Mouse (Mus musculus): ENCODE data around the gene Rab30.

Rab30 gene

GRCm38 (mm10) chr7:92799665-92800595, 58.5 kb downstream of the Rab30 start:
- DNase-seq (ENCODE audit: low spot score) = no peak

GRCm38 (mm10) chr7:92802158-92802557, 60.8 kb downstream of the Rab30 start:
- DNase-seq (ENCODE audit: low spot score) = no peak

- no peak for DNase-seq (ENCODE audit: low spot score)
Observed at GRCm38 (mm10) chr7:92803191-92803590, 61.8 kb downstream of the Rab30 start.

GRCm38 (mm10) chr7:92804919-92805668, 63.7 kb downstream of the Rab30 start:
- no peak for DNase-seq (ENCODE audit: low spot score)

- DNase-seq (ENCODE audit: low spot score) = no peak
Observed at GRCm38 (mm10) chr7:92806512-92807188, 65.2 kb downstream of the Rab30 start.

GRCm38 (mm10) chr7:92807482-92807881, 66.1 kb downstream of the Rab30 start:
- no peak for DNase-seq (ENCODE audit: low spot score)

- no peak for DNase-seq (ENCODE audit: low spot score)
Observed at GRCm38 (mm10) chr7:92811667-92812279, 70.4 kb downstream of the Rab30 start.

GRCm38 (mm10) chr7:92817242-92817641, 75.8 kb downstream of the Rab30 start:
- DNase-seq (ENCODE audit: low spot score) = peak; percentile 18

GRCm38 (mm10) chr7:92817886-92818285, 76.5 kb downstream of the Rab30 start:
- DNase-seq (ENCODE audit: low spot score) = no peak

- no peak for DNase-seq (ENCODE audit: low spot score)
Observed at GRCm38 (mm10) chr7:92819656-92820055, 78.3 kb downstream of the Rab30 start.

- DNase-seq (ENCODE audit: low spot score) = no peak
Observed at GRCm38 (mm10) chr7:92820410-92820809, 79.0 kb downstream of the Rab30 start.

- no peak for DNase-seq (ENCODE audit: low spot score)
Observed at GRCm38 (mm10) chr7:92820941-92821465, 79.6 kb downstream of the Rab30 start.

- no peak for DNase-seq (ENCODE audit: low spot score)
Observed at GRCm38 (mm10) chr7:92821871-92822270, 80.5 kb downstream of the Rab30 start.

- DNase-seq (ENCODE audit: low spot score) = no peak
Observed at GRCm38 (mm10) chr7:92822409-92823101, 81.2 kb downstream of the Rab30 start.

GRCm38 (mm10) chr7:92826248-92826647, 84.8 kb downstream of the Rab30 start:
- DNase-seq (ENCODE audit: low spot score) = no peak

- DNase-seq (ENCODE audit: low spot score) = no peak
Observed at GRCm38 (mm10) chr7:92827981-92828380, 86.6 kb downstream of the Rab30 start.

- no peak for DNase-seq (ENCODE audit: low spot score)
Observed at GRCm38 (mm10) chr7:92832395-92832794, 91.0 kb downstream of the Rab30 start.

- no peak for DNase-seq (ENCODE audit: low spot score)
Observed at GRCm38 (mm10) chr7:92834391-92834790, 93.0 kb downstream of the Rab30 start.

GRCm38 (mm10) chr7:92836447-92836846, 95.0 kb downstream of the Rab30 start:
- no peak for DNase-seq (ENCODE audit: low spot score)

- DNase-seq (ENCODE audit: low spot score) = no peak
Observed at GRCm38 (mm10) chr7:92837226-92837625, 95.8 kb downstream of the Rab30 start.

GRCm38 (mm10) chr7:92837907-92838306, 96.5 kb downstream of the Rab30 start:
- DNase-seq (ENCODE audit: low spot score) = no peak

All from lung, postnatal 25 days (tissue).